Mouse (Mus musculus): ENCODE data around the gene Zfp296.

DNA sequence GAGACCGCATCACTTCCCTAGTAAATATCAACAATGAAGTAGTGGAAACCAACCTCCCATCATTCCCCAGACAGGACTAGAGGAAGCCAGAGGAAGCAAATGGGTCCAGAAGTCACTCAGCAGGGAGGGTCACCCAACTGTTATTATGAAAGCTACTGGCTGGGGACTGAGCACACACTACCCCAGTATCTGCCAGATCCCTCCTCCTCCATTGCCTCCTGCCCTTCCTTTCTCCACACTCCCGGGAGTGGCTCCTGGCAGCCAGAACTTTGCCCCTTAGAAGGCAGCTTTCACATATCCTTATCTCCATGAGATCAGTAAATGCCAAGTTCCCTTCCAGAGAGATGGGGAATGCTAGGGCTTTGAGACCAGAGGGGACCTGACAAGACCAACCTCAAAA is 46.3 kb downstream of the Zfp296 start:
- TF ChIP-seq CTCF (IDR thresholded peaks at IDR 0.05; ENCODE audit: control insufficient read depth, insufficient read depth, insufficient replicate concordance, low read depth, low read length): no peak
- TF ChIP-seq POLR2A (IDR thresholded peaks at IDR 0.05; ENCODE audit: control insufficient read depth, low read depth, low read length): no peak

All from testis, adult 2 months (tissue).